Mouse (Mus musculus) lung, postnatal 4 days (tissue): ENCODE measurements at regions not wholly inside any gene's neighbourhood (a gene's known extent, or its start where the extent isn't known, plus 50 kb on each side); places are given as distances from the start of the nearest gene placed in this dataset.

Experiments
- DNase-seq, 2 experiments: peaks; one replicate each; pipeline ENCODE4 v3.0.0; 2021

DNA sequence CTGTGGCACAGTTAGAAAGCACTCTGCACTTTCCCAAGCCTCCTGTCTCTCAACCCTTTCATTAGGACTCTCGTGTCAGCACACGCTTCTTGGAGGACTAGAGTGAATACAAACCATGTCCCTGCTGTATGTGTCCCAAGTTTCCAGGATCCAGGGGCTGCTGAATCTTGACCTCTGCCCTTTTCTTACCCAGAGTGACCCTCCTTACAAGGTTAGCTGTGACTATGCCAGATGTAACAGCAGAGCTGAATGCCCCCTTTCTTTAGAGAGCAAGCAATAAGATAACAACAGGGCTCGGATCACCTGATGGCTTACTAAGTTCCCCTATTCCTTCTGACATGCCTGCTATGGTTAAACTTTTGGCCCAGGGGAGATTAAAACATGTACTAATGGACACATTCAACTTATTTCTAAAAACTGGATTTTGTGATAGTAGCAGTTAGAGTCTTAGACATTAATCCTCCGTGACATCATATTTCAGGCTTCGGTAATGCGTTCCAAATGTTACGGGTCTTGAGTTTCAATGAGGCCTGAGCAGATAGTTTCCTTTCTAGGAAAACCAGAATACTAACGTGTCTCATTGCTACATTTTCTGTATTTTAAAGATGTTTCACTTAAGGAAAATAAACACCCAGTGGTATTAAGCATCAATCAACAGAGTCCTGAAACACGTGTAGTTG is 607.0 kb downstream of the Dhx35 start:
- DNase-seq = no peak

DNA sequence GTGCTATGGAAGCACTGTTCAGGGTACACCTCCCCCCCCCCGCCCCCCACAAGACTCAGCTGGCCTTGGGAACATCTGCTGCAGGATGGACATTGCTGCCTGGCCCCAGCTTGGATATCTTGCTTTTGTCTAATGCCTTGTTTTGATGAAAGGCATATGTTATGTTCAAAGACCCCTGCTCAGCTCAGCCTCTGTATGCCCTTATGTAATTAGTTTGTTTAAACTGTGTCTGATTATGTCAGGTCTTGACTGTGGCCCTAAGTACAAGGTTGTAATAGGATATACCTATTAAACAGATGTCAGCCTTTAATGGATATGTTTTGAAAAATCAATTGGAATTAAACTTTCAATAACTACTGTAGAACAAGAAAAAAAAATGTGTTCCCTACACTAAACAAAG is 610.3 kb downstream of the Dhx35 start:
- no peak for DNase-seq

DNA sequence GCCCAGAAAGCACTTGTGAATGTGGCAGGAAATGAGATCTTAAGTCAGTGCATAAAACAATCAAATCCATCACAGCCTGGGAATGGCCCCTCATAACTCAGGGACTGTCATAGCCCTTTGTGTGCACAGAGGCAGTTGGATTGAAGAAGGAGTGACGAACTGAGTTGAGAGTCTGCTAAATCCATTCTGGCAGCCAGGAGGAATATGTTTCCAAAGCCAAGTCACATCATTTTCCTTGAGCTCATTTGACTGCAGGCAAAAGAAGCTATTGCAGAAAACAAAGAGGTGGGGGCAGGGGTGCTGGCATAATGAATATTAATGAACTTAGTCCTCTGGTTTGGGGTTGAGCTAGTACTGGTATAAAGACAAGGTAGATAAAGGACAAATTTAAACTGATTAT is 620.0 kb downstream of the Dhx35 start:
- DNase-seq = no peak

DNA sequence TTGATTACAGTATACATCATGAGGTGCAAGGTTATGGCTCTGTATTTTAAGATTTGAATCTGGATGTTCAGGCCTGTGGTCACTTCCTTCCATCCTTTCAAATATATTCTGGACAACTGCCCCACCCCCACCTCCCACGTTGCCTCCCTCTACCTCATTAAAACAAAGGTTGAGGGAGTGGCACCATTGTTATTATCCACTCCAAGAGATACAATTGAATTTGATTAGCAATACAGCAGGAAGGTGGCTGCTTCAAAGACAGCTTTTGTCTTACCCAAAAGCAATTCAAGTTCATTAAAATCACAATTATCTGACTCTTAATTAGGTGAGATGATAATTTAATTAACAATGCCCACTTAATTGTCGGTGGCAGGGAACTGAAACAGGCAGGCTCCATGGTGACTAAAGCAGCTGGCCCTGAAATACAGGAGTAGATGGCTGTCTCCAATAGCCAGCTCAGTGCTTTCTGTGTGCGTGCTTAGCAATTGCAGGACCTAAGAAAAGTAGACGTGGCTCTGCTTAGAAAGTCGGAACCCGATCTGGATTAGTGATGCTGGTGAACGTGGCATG is 623.8 kb downstream of the Dhx35 start:
- DNase-seq = no peak

DNA sequence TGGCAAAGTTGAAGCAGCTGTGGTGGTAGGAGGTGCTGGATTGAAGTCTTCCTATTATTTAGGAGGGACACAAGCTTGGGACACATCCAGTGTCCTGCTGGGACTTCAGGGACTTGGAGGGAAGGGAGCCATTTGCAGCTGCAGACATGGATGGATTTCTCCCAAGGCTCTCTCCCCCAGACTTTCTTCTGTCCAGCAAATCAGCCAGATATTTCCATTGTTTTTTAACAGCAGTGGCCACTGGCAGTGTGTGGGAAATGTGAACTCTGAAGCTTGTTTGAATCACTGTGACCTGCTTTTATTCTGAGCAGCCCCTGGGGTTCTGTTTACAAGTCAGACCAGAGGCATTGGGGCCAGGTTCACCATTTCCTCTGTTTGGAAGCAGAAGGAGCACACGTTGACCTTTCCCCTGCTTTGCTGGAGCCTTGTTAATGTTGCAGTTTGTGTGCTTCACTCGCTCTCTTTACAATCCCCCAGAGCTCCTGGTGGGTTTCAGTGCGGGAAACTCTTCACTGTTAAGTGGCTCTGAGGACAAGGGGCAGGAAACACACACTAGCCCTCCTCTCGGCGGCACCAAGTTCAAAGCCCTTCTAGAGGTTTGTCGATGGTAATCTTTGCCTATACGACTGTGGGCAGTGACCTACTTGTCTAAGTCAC is 627.8 kb downstream of the Dhx35 start:
- DNase-seq = no peak

DNA sequence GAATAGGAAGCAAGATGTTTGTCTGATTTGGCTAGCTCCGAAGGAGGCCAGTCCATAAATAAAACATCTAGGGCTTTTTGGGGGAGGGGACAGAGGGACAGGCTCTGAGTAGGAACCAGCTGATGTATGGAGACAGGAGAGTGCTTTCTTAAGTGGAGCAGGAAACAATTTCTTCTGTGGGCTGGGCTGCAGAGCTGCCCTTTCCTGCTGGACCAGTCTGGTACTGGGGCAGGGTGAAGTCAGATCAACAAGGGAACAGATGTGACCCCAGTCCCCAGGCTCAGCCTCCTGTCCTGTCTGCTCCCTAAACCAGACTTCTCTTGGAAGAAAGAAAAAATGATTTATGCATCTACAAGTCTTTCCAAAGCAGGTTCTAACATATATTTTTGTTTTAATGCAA is 633.6 kb downstream of the Dhx35 start:
- no peak for DNase-seq

DNA sequence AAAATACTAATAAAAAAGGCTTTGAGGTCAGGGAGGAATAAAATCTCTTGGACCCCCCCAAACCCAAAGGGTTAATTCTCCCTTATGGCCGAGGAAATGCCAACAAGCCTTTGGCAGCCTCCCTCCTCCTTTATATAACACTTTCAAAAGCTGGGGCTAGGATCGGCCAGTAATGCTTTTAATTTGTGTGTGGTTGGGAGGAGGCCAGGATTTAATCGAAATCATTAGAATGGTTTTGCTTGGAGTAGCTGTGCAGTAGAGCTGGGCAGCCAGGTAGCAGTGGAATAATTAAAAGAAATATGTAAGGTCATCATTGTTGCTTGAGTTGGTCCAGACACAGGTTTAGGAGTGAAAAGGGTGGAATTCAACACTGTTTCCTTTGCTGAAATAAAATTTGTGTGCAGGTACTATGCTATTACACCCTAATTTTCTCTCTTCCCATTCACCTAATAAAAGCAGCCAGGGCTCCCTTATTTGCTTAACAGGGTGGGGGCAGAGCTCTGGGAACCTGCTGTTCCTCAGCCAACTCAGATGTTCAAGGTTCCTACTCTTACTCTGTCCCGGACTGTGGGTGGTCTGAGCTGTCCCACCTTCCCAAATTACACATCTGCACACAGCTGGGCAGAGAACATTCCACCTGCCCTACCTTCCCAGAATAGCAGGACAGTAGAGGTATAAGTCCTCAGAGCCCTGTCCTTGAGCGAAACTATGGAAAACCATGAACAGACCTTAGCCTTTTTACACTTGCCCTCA is 636.1 kb downstream of the Dhx35 start:
- DNase-seq = no peak

DNA sequence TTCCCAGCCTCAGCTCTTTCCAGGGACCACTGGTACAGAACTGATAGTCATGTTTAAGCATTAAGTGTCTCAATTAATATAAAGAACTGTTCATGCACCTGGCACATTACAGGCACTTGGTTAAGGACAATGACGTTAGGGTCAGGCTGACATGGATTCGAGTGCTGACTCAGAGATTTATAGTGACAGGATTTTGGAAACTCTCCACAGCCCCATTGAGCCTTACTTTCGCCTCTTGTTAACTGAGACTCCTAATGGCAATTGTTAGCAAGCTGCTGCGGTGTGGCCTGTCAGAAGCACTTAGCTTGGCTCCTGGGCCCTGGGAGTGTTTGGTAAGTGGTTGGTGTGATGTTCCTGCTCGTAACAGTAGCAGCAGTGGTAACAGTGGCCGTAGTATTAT is 644.4 kb downstream of the Dhx35 start:
- no peak for DNase-seq

DNA sequence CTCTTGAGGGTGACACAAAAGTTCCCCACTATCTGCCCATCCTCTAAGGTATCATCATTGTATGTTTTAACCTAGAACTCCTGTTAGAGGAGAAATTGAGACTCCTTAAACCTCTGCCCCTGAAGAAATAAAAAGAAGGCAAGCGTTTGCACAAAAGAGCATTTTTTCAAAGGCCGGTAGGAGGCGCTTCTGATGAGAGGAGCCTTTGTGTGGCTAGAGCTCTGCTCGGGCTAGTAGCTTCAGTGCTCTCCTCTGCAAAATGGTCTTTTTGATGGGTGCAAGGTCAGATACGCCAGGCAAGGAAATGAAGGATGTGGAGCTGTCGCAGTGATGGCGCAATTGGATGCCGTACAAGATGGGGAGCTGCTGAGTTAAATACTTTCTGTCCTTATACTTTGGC is 649.0 kb downstream of the Dhx35 start:
- no peak for DNase-seq

DNA sequence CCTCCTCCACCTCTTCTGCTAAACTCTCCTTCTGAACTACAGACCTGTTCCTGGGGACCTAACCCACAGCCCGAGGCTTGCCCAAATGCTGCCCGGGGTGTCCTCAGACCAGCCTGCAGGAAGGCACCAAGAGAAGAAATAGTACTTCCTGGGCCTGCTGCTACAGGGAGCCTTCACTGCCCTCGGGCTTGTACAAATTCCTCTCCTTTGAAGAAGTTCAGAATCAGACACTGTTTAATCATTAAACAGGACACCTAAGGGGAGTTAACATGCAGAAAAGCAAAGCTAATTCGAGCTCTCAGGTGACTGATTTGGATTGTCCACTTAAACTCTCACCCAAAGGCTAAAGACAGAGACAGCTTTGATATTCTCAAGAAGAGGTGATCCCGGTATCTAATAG is 651.8 kb downstream of the Dhx35 start:
- no peak for DNase-seq

DNA sequence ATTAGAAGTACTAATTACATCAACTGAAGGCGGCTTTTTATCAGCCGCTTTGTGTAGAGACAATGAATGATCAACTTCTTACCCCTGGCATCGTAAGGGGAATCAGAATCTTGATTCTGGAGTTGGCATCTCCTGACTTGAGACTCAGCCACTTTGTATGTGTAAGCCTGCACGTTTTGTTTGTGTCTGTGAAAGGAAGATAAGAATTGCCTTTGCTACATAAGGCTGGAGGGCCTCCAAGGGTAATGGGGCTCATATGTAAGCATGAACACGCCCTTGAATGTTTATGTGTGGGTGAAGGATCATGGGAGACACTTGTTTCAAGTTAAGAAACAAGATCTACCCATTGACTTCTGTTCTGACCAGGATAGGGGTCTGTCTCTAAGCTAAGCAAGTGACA is 652.3 kb downstream of the Dhx35 start:
- peak; percentile 28 to 34 for DNase-seq

DNA sequence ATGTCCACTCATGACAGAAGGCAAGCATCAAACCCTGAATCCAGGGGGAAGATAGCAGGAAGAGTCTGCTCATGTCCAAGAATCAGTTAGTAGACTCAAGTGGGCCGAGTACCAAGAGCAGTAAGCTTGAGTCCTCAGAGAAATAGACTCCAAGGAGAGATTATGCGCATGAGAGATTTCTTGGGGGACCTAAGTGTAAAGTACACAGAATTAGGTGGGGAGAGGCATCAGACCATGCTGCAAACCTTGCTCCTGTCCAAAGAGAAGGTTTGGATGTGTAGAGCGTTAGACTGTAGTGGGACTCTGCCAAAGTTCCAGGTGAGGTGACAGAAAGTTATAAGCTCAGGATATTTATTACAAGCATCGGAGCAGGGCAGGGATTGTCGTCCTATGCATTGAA is 654.4 kb downstream of the Dhx35 start:
- no peak for DNase-seq

DNA sequence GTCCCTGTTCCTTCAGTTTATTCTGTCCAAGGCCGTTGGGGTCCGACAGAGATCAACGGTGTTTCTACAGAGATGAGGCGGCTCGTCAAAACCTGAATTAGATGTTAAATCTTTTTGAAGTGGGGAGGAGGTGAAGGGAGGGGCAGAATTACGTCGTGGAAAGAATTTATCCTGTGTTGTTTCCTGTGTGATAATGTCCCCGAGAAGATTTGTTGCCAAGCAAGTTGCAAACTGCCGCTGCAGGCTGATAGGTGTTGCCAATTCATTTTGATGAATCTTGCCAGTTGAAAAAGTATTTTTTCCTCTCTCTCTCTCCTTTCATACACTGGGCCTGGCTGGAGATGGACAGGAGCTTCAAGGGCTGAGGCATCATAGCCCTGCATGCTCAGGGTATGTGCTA is 656.8 kb downstream of the Dhx35 start:
- no peak for DNase-seq

DNA sequence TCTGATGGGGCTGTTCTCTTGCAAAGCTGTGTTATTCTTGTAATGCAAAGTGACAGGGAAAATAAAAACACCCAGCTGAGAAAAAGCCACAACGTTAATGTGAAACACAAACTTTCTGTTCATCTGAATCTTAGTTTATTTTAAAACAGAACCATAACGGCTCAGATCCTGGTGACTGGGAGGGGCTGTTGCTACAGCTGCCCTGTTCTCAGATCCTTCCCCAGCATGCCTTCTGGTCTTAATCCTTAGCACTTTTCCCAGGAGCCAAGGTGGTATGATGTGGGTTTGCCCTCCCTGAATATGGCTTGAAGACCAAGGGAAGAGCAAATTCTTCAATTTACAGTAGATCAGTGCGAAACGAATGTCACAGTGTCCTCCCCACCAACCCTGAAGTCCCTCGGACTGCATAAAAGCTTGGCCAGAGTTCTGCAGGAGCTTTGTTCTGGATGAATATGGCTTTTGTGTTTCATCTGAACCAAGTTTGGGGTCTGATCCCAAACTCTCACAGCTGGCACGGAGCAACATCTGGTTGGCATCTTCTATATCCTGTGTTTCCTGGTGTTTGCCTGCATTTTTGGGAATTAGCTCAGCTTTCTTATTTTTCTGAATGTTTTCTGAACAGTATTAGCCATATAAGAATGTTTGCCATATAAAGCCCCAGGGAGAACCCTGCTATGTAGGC is 686.9 kb downstream of the Dhx35 start:
- no peak for DNase-seq

DNA sequence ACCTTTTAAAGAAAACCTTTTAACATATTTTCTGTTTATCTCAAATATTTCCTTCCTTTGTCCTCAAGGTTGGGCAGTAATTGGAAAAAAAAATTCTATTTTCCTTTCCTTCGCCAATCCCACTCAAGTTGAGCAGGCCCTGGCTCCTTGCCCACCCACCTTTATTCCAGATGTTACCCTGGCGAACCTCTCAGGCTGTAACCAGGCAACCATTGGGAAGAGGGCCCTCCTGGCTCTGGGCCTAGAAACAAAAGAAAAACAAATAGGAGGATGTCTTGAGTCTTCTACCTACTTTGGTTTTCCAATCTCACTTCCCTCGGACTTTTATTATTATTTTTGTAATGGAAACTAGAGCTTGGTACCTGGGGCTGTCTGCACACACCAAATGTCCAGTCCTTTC is 696.5 kb downstream of the Dhx35 start:
- DNase-seq = no peak

DNA sequence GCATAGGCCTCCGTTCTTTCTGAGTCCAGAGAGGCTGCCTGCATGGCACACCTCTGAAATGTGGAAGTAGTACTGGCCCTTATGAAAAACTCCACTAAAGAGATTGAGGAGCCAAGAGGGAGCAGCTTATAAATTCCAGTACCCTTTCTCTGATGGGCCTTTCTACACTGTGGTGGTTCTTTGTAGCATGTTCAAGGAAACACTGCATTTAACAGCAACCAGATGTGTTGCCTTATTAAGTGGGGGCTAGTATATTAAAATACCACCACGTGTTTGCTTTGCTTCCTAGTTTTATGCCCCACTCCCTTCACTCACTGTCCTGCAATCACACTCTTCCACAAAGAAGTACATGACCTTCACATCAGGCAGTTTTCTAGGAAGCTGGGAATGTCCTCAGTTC is 704.1 kb downstream of the Dhx35 start:
- DNase-seq = no peak

DNA sequence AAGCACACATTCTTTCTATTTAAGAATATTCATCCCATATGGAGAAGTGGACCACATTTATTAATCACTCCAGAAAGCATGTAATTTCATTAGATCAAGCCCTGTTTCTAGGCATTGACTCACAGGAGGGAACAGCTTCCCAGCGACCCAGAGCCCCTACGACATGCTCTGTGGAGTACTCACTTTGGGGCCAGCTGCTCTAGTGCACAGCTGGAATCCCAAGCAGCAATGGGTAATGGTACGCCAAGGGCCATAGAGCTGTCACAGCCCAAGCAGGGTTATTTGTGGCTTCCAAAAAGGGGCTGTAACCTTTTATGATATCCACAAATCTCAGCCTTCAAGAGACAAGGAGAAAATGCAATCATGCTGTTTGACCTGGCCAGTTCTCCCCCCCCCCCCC is 706.4 kb downstream of the Dhx35 start:
- no peak for DNase-seq

DNA sequence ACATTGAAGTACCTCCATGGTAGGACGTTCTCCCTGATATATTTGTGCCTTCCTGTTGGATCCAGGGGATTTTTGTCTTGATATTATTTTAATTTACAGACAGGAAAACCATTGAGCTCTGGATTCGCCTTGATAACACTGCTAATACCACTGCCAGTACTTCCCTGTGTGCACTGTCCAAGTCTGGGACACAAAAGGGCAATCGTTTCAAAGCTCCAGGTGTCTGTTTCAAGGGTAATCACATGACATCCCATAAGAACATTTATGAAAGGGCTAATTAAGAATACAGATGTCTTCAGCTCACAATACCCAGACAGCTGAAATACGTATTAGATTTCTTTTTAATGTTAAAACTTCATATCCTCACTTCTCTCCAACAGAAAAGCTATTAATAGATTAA is 724.5 kb downstream of the Dhx35 start:
- no peak for DNase-seq

DNA sequence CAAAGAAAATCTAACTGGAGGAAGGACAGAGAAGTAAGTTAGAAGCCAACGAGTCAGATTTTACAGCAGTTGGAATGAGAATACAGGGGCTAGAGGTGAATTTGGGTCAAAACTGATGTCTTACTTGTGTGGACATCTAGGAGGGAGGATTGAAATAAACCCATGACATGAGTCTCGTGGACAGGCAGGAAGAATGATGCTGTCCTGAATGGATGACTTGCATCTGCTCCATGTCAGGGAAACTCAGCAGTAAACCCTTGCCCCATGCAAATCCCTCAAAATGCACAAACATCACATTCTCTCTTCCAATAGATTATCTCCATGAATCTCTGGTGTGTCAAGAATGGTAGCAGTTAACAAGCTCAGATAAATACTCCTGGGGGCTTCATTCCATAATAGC is 729.1 kb downstream of the Dhx35 start:
- no peak for DNase-seq

DNA sequence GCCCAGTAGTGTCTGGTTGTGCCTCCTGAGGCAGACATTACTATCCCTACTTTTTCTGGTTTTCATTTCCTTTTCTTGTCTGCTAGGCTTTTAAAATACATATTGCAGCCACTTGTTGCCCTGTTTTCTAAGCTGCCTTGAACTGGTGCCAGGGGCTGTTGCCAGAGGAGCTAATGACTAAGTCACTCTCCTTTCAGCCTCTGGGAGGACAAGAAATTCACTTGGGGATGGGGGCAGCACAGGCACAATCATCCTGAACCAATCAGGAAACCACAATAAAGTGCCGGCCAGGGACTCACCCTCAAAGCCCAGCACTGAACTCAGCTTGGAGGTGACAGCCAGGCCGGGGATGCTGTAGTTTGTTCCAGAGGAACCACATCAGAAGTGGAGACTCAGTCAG is 740.3 kb downstream of the Dhx35 start:
- DNase-seq = peak; percentile 25 to 52

DNA sequence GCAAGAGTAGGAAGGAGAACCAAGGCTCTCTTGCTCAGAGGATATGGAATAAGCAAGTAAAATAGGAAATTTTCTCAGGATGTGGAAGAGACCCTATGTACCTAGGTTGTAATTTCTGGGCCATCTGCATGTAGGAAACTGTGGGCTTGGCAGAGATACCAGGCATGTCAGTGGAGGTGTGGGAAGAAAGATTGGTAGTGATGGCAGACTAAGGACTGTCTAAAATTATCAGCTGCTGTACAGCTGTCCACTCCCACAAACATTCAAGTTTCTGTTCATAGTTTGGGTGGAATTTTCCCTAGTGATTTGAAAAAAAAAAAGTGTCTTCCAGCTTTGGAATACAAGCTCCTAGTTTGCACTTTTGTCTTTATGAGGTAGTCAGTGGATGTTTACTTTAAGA is 744.7 kb downstream of the Dhx35 start:
- no peak for DNase-seq

DNA sequence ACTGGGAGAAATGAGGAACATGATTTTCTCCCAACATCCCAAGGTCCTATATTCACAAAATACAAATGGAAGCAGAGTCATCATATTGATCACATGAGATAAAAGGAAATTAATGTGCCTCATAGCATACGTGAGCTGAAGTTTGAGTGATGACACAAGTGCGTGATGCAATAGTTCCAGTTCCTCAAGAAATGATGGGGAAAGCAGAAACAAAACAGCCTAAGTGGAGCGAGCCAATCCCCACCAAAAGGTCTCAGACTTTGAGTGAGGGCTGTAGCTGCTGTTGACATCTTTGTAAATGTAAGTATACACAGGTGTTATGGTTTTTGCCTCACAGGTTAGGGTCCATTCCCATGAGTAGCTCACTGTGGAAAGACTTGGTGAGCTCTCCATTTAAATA is 763.0 kb downstream of the Dhx35 start:
- DNase-seq = no peak

DNA sequence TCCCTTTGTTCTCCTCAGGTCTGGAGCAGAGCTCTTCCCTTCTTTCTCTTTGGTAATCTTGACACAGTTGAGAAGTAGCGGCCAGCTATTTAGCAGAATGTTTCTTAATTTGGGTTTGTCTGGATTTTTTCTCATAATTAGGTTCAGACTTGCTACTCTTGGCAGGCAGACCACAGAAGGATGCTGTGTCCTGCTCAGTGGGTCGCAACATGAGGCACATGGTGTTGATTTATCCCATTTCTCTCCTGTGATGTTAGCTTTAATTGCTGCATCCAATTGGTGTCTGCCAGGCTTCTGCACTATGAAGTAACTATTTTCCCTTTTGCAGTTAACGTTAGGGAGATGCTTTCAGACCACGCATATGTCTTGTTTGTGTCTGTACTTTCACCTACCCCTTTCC is 768.7 kb downstream of the Gm826 start:
- no peak for DNase-seq

DNA sequence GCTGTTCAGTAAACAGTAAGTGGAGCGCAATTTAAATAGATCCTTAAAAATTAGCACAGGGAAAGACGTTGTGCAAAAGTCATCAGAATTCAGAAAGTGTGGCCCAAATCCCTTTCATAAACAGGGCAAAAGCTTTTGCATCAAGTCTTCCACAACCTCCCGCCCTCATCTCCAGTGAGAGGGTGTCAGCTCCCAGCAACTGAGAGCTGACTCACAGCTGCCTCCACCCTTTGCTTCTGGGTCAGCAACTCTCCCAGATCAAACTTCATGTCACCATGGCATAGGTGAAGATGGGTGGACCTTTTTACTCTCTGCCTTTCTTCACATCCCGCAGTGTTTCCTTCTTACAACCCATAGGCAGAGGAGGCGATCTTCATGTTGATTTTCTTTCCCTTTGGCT is 768.0 kb downstream of the Gm826 start:
- DNase-seq = no peak
